Mouse (Mus musculus) kidney, postnatal 0 days (tissue): ENCODE data around the gene Eif3b. TPM values are rescaled to one million over a fixed set of nuclear protein-coding genes. Genes with fewer than 3 reads are reported as not detected.

Source experiments
- ATAC-seq: fragments of 200-750 bp; cut with Nextera tagmentation; replicated peaks from 2 replicates; pipeline ENCODE4 v1.8.0; 2017; ENCODE audit warnings: low read depth, moderate number of reproducible peaks, moderate TSS enrichment, moderate library complexity; ENCODE audit not compliant: low FRiP score
- DNase-seq: peaks from one replicate; pipeline ENCODE4 v3.0.0-alpha.2; 2016; ENCODE audit warnings: low spot score
- H3K27ac ChIP-seq: fragments of 300-500 bp; sonication (generic); 2 replicates; pipeline ENCODE4 v1.5.1; 2014; ENCODE audit warnings: mild to moderate bottlenecking
- H3K27me3 ChIP-seq: fragments of 300-500 bp; sonication (generic); 2 replicates; pipeline ENCODE4 v1.6.1; 2014; ENCODE audit warnings: low read length, mixed read lengths; ENCODE audit not compliant: insufficient read depth
- H3K36me3 ChIP-seq: fragments of 300-500 bp; sonication (generic); 2 replicates; pipeline ENCODE4 v1.6.1; 2014; ENCODE audit warnings: low read length, mixed read lengths; ENCODE audit not compliant: insufficient read depth
- H3K4me1 ChIP-seq: fragments of 300-500 bp; sonication (generic); replicated peaks from 2 replicates; pipeline ENCODE4 v1.6.1; 2014; ENCODE audit warnings: antibody characterized with exemption, low read length, mixed read lengths; ENCODE audit not compliant: insufficient read depth
- H3K4me2 ChIP-seq: fragments of 300-500 bp; sonication (generic); 2 replicates; pipeline ENCODE4 v1.6.1; 2014; ENCODE audit warnings: mild to moderate bottlenecking, low read length, moderate library complexity, mixed read lengths
- H3K4me3 ChIP-seq: fragments of 300-500 bp; sonication (generic); replicated peaks from 2 replicates; pipeline ENCODE4 v1.5.1; 2014; ENCODE audit warnings: low read depth, low read length
- H3K9ac ChIP-seq: fragments of 300-500 bp; sonication (generic); 2 replicates; pipeline ENCODE4 v1.6.1; 2014; ENCODE audit warnings: low read depth, low read length
- H3K9me3 ChIP-seq: fragments of 300-500 bp; sonication (generic); replicated peaks from 2 replicates; pipeline ENCODE4 v1.6.1; 2016; ENCODE audit warnings: low read length, inconsistent platforms, mixed read lengths
- CTCF ChIP-seq: IDR thresholded peaks from 2 replicates; pipeline ENCODE4 v1.5.1; 2016; ENCODE audit warnings: antibody characterized with exemption, low read depth, mild to moderate bottlenecking, moderate library complexity
- WGBS: fragments of 180-500 bp; shearing (Covaris S2); extraction: QIAGEN DNeasy Blood & Tissue Kit; methylation state at CpG from one replicate; pipeline ENCODE4 v1.1.7; 2014; 5-methylcytosine and 5-hydroxymethylcytosine counted together
- polyA plus RNA-seq: library from polyadenylated mRNA; unstranded; fragments of >200 nt; fragmentation: Nextera tagmentation; extraction: Ambion mirVana; gene quantifications from 2 replicates; pipeline ENCODE4 v1.2.1, GENCODE M21; 2015

Eif3b gene
- polyA plus RNA-seq, 1 experiment from 2014 or later: 88.6 TPM

DNA sequence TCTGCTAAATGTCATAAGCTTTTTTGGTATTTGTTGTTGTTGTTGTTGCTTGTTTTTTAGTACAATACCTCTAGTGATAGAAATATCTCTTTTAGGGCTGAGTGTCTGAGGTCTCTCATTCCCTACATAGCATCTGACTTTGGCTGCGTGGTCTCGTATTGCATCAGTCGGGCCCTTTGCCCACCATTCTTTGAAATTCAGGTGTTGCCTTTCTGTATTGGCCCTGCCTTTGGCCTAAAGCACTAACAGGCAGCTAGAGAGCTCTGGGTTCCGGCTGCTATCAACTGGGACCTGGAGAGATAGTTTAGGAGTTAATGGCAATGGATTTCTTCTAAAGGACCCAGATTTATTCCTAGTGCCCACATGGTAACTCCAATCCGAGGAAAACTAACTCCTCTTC is 27.1 kb upstream of the Eif3b start:
- H3K36me3 ChIP-seq: no peaks in the 10 kb centered on the region
- 88% methylated on average over 5 of the region's 5 CpGs for WGBS
- no peak overlapping the region for H3K4me3 ChIP-seq
- H3K27me3 ChIP-seq: no peaks in the 10 kb centered on the region
- no peaks in the 10 kb centered on the region for H3K9me3 ChIP-seq
- no peak overlapping the region for H3K9ac ChIP-seq
- no peak for DNase-seq
- no peak for TF ChIP-seq CTCF
- no peak overlapping the region for H3K27ac ChIP-seq
- peaks cover 11% of the 10 kb centered on the region for H3K4me1 ChIP-seq
- no peak for ATAC-seq
- H3K4me2 ChIP-seq: no peak overlapping the region

DNA sequence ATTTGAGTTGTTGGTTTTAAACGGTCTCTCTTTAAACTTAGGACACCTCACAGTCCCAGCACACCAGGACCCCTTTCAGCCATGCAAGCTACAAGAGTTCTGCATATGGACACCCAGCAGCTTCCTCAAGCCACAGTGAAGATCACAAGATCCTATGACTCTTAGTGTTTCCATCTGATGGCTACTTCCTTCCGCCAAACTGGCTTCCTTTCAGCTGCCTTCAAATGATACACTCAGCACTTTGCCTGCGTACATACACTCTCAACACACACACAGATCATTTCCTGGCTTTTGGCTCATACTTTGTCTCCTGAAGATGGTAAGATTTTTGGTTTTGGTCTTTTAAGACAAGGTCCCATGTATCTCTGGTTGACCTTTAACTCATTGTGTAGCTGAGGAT is 26.4 kb upstream of the Eif3b start:
- Histone ChIP-seq H3K4me1 (peaks cover 4% of the 10 kb centered on the region; the same call in 1 of the 2 replicates), H3K4me2 (no peak overlapping the region), H3K4me3 (no peak overlapping the region), H3K9me3 (no peaks in the 10 kb centered on the region), H3K36me3 (no peaks in the 10 kb centered on the region), H3K9ac (no peak overlapping the region), H3K27me3 (no peaks in the 10 kb centered on the region), H3K27ac (no peak overlapping the region)
- TF ChIP-seq CTCF: no peak
- no peak for ATAC-seq
- peak; percentile 42 for DNase-seq
- 88% methylated on average over 3 of the region's 3 CpGs for WGBS

DNA sequence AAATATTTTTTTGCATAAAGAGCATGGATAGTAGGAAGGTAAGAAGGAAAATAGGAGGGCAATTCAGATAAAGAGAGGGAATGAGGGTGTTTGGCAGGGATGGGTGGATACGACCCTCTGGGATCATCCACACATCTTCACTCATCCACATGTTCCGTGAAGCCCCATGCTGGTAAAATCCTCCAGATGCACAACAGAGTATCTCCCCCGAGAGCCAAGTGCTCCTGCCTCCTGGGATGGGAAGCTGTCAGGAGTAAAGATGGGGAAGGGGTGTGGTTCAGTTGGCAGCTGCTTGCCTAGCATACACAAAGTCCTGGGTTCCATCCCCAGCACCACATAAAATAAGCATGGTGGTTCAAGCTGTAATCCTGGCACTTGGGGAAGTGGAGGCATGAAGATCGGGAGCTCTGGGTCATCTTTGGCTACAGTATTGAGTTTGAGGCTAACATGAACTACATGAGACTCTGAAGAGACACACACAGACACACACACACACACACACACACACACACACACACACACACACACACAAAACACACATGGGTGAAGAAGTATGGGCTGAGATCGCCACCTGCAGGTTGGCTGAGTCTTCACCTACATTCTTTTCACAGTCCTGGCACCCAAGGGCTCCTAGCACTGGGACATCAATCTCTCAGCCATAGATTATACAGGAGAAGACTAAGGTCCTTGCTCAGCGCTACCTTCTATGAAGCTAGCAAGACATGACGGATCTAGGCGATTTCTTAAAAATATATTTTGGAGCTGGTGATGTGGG is 22.8 kb upstream of the Eif3b start:
- Histone ChIP-seq H3K4me1 (no peaks in the 10 kb centered on the region), H3K27ac (no peak overlapping the region), H3K9ac (no peak overlapping the region), H3K9me3 (no peaks in the 10 kb centered on the region), H3K4me2 (no peak overlapping the region), H3K27me3 (no peaks in the 10 kb centered on the region), H3K36me3 (no peaks in the 10 kb centered on the region), H3K4me3 (no peak overlapping the region)
- WGBS: 62% methylated on average over 8 of the region's 8 CpGs
- ATAC-seq (no peak), DNase-seq (peak; percentile 43)
- TF ChIP-seq CTCF: peak; percentile 77

DNA sequence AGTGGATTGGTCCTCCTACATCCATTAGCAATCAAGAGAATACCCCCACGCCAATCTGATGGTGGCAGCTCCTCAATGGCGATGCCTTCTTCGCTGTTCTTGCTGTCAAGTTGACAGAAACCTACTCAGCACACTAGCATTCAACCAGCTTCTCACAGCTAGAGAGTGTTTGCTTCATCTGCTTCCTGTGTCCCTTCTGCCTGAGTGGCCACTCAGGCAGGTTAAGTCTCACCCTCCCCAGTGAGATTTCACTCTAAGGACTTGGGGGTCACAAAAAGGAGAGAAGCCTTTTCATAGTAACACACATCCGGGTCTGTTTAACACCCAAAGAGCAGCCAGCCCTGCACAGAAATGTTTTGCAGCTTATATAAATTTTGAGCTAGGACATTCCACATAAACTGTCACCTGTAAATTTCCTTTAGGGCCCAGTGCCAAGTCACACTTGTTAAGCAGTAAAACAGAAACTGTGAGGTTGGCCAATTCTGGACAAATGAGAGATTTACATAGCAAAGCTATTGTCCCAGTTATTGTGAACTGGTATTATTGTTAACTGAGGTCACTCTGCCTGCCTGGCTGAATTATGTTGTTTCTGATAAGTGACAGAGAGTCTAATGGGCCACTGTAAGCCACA is 16.4 kb upstream of the Eif3b start:
- Histone ChIP-seq H3K9ac (no peak overlapping the region), H3K27ac (peak overlapping the region; percentile 76), H3K4me1 (peaks cover 12% of the 10 kb centered on the region), H3K36me3 (no peaks in the 10 kb centered on the region), H3K4me3 (no peak overlapping the region), H3K4me2 (no peak overlapping the region), H3K27me3 (no peaks in the 10 kb centered on the region), H3K9me3 (no peaks in the 10 kb centered on the region)
- peak; percentile 74 for DNase-seq
- ATAC-seq: no peak; the same call in 1 of the 2 replicates
- no peak for TF ChIP-seq CTCF
- 70% methylated on average over 4 of the region's 4 CpGs for WGBS

DNA sequence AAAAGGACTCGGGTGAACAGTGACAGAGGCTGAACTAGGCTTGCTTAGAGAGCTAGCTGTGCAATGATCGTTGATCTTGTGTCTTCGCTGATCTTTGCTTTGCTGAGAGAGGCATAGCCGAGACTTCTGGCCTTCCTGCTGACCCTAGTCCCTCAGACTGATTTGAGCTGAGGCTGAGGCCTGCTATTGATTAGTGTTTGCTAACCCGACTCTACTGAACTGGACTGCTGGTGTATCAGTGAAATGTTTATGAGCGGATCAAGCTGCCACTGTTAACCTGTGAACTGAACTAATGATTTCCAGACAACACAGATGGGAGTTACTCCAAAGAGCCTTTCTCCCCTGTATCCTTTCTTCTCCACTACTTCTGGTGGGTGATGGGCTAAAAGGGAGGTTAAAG is 14.0 kb upstream of the Eif3b start:
- H3K27me3 ChIP-seq: no peaks in the 10 kb centered on the region
- no peak overlapping the region for H3K9ac ChIP-seq
- no peak for DNase-seq
- H3K9me3 ChIP-seq: no peaks in the 10 kb centered on the region
- no peak overlapping the region for H3K4me3 ChIP-seq
- no peaks in the 10 kb centered on the region for H3K36me3 ChIP-seq
- WGBS: 74% methylated on average over 6 of the region's 6 CpGs
- H3K4me1 ChIP-seq: peaks cover 12% of the 10 kb centered on the region
- TF ChIP-seq CTCF: no peak
- H3K4me2 ChIP-seq: no peak overlapping the region
- H3K27ac ChIP-seq: no peak overlapping the region
- no peak for ATAC-seq

DNA sequence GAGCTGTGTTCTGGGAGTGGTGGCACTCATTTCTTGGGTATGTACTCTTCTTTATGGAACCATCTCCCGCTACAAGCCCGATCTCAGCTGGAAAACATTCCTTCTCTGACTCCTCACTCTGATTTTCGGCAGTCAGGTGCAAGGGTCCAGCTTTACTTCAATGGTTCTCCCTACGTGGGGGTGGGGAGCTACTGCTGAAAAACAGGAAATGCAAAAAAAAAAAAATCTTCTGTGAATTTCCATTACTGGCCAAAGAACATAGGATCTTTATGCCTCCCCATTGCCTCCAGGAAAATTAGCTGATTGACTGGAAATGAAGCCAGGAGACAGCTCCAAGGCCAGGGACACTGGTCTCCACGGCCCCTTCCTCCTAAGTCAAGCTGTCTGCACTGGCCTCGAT is 12.5 kb upstream of the Eif3b start:
- Histone ChIP-seq H3K27me3 (no peaks in the 10 kb centered on the region), H3K9ac (no peak overlapping the region), H3K4me1 (peaks cover 12% of the 10 kb centered on the region), H3K36me3 (no peaks in the 10 kb centered on the region), H3K4me2 (no peak overlapping the region), H3K27ac (no peak overlapping the region), H3K4me3 (no peak overlapping the region), H3K9me3 (no peaks in the 10 kb centered on the region)
- ATAC-seq (no peak), DNase-seq (peak; percentile 33)
- no peak for TF ChIP-seq CTCF
- WGBS: 50% methylated on average over 6 of the region's 6 CpGs
